In genomic region chr8:66698011-66698410, GRCm38 (mm10) we compare ENCODE assay signal across 10 mouse cellular contexts. TPM values are rescaled to one million over a fixed set of nuclear protein-coding genes. Genes with fewer than 3 reads are reported as not detected.
A peak's percentile ranks its signal among the peaks of the same experiment; 100 is the strongest.
DNase-seq lines count a peak whose midpoint lies in the region; ATAC-seq and TF ChIP-seq lines count a peak whose summit lies in the region.
"Had no signal": no experiment of that assay in that cellular context is flagged by ENCODE, and none has a peak within 500 bp of the region (broad histone marks: within the 10 kb centered on the region; RNA-seq: fewer than 3 reads in every experiment).

No protein-coding gene starts in this region.

- H3K4me2 ChIP-seq in embryonic facial prominence, embryonic 15.5 days (replicated peaks), result peak overlapping the region; percentile 64
- H3K4me2 ChIP-seq in hindbrain, postnatal 0 days (ENCODE audit: low read depth, low read length), result peak overlapping the region; percentile 85
- peak overlapping the region; percentile 66 for H3K4me2 ChIP-seq in neural tube, embryonic 14.5 days (ENCODE audit: low read depth, low read length)

- no peak overlapping the region for H3K9ac ChIP-seq in embryonic facial prominence, embryonic 15.5 days
- 0 out of 2 replicates have a peak overlapping the region, but pooled peaks have one; percentile 3 for H3K9ac ChIP-seq in hindbrain, postnatal 0 days (replicated peaks; ENCODE audit: low read length)
- H3K9ac ChIP-seq in neural tube, embryonic 14.5 days (replicated peaks; ENCODE audit: low read depth, low read length), result no peak overlapping the region; the same call in 1 of the 2 replicates

- no peak overlapping the region for H3K27ac ChIP-seq in kidney, adult 2 months (ENCODE audit: insufficient read depth, low read depth, low read length)
- H3K27ac ChIP-seq in embryonic facial prominence, embryonic 15.5 days (replicated peaks), result no peak overlapping the region
- H3K27ac ChIP-seq in hindbrain, postnatal 0 days, result no peak overlapping the region
- no peak overlapping the region for H3K27ac ChIP-seq in neural tube, embryonic 14.5 days (ENCODE audit: low read depth, low read length)

- no peaks in the 10 kb centered on the region for H3K9me3 ChIP-seq in embryonic facial prominence, embryonic 15.5 days (replicated peaks)
- no peaks in the 10 kb centered on the region for H3K9me3 ChIP-seq in hindbrain, postnatal 0 days (ENCODE audit: low read length)
- H3K9me3 ChIP-seq in neural tube, embryonic 14.5 days (ENCODE audit: control insufficient read depth, low read length), result no peaks in the 10 kb centered on the region

- peak overlapping the region; percentile 37; the same call in 1 of the 2 replicates for H3K4me3 ChIP-seq in kidney, adult 2 months (ENCODE audit: insufficient read depth, low read depth, low read length)
- H3K4me3 ChIP-seq in embryonic facial prominence, embryonic 15.5 days (replicated peaks), result peak overlapping the region; percentile 40
- peak overlapping the region; percentile 49 for H3K4me3 ChIP-seq in hindbrain, postnatal 0 days (ENCODE audit: low read length)
- H3K4me3 ChIP-seq in neural tube, embryonic 14.5 days (ENCODE audit: low read depth, low read length), result peak overlapping the region; percentile 42

- no peak for TF ChIP-seq POLR2A in kidney, adult 2 months (IDR thresholded peaks at IDR 0.05; ENCODE audit: low read depth, low read length)

- DNase-seq in kidney, adult 2 months, result no peak
- DNase-seq in kidney, postnatal 14 days, result no peak
- peak; percentile 12 for DNase-seq in hindbrain, postnatal 0 days (ENCODE audit: low spot score)
- DNase-seq in gastrocnemius, adult 18-20 months (ENCODE audit: low spot score), result no peak

- no peaks in the 10 kb centered on the region for H3K4me1 ChIP-seq in kidney, adult 2 months (ENCODE audit: control insufficient read depth, insufficient read depth, low read length)
- peaks cover 9% of the 10 kb centered on the region; the same call in 1 of the 2 replicates for H3K4me1 ChIP-seq in embryonic facial prominence, embryonic 15.5 days
- no peaks in the 10 kb centered on the region for H3K4me1 ChIP-seq in hindbrain, postnatal 0 days (ENCODE audit: insufficient read depth, low read length)
- H3K4me1 ChIP-seq in neural tube, embryonic 14.5 days (ENCODE audit: control insufficient read depth, insufficient read depth, low read length), result 0 out of 2 replicates have a peak, but pooled peaks cover 6% of the 10 kb centered on the region

- H3K27me3 ChIP-seq in kidney, adult 2 months (replicated peaks; ENCODE audit: control insufficient read depth, insufficient read depth, low read length), result no peaks in the 10 kb centered on the region; the same call in 1 of the 2 replicates
- H3K27me3 ChIP-seq in embryonic facial prominence, embryonic 15.5 days, result peaks cover 34% of the 10 kb centered on the region
- no peaks in the 10 kb centered on the region for H3K27me3 ChIP-seq in hindbrain, postnatal 0 days (ENCODE audit: insufficient read depth, low read length)
- no peaks in the 10 kb centered on the region for H3K27me3 ChIP-seq in neural tube, embryonic 14.5 days (ENCODE audit: control insufficient read depth, insufficient read depth, low read length)

- 8% methylated on average over 7 of the region's 7 CpGs for WGBS in kidney, adult 2 months
- WGBS in embryonic facial prominence, embryonic 15.5 days, result 8% methylated on average over 7 of the region's 7 CpGs
- WGBS in hindbrain, postnatal 0 days, result 6% methylated on average over 7 of the region's 7 CpGs
- whole genome bisulfite sequencing in neural tube, embryonic 14.5 days, result 2% methylated on average over 7 of the region's 7 CpGs

- no peak for TF ChIP-seq CTCF in kidney, adult 2 months (conservative IDR thresholded peaks at IDR 0.05; ENCODE audit: insufficient read depth, insufficient read length, low read depth, low read length)
- TF ChIP-seq CTCF in hindbrain, postnatal 0 days (IDR thresholded peaks at IDR 0.05; ENCODE audit: low read depth), result no peak

- no peak for ATAC-seq in embryonic facial prominence, embryonic 15.5 days (ENCODE audit: insufficient number of reproducible peaks, low FRiP score, low TSS enrichment, low read depth)
- no peak for ATAC-seq in hindbrain, postnatal 0 days
- ATAC-seq in neural tube, embryonic 14.5 days (ENCODE audit: low read depth), result peak; percentile 42; the same call in 1 of the 2 replicates
- ATAC-seq in monocyte, adult 5-6 weeks (replicated peaks; ENCODE audit: insufficient number of reproducible peaks, low FRiP score, low TSS enrichment, poor library complexity, severe bottlenecking), result no peak
- ATAC-seq in activated CD4-positive, CD25-positive, alpha-beta regulatory T cell, adult 4 months, result no peak

- no peaks in the 10 kb centered on the region for H3K36me3 ChIP-seq in kidney, adult 2 months (ENCODE audit: control insufficient read depth, insufficient read depth, low read length)
- H3K36me3 ChIP-seq in embryonic facial prominence, embryonic 15.5 days, result no peaks in the 10 kb centered on the region
- H3K36me3 ChIP-seq in hindbrain, postnatal 0 days (ENCODE audit: insufficient read depth, low read length), result no peaks in the 10 kb centered on the region
- no peaks in the 10 kb centered on the region for H3K36me3 ChIP-seq in neural tube, embryonic 14.5 days (ENCODE audit: control insufficient read depth, insufficient read depth, low read length)

RNA-seq across cellular contexts. Expression of gene Npy1r, which starts 1.0 kb away (rescaled TPM):
- polyA plus RNA-seq in kidney, adult 2 months (2012; rRNA removed), result 5.6 and 7.0 TPM in 2 replicates
- polyA plus RNA-seq in embryonic facial prominence, embryonic 15.5 days (2015; fragmentation: Nextera tagmentation; extraction: Ambion mirVana), result 2.8 and 2.9 TPM in 2 replicates
- 6.4 and 6.7 TPM in 2 replicates for total RNA-seq in hindbrain, postnatal 0 days (2014; rRNA removed)
- polyA plus RNA-seq in hindbrain, postnatal 0 days (2015; fragmentation: Nextera tagmentation; extraction: Ambion mirVana), result 7.0 and 7.7 TPM in 2 replicates
- 15.3 and 16.1 TPM in 2 replicates for polyA plus RNA-seq in neural tube, embryonic 14.5 days (2014; fragmentation: Nextera tagmentation; extraction: Ambion mirVana)
- not detected in 3 replicates for total RNA-seq in monocyte, adult 5-6 weeks (2017)
- polyA plus RNA-seq in activated CD4-positive, CD25-positive, alpha-beta regulatory T cell, adult 4 months (2017; shearing (Covaris generic)), result not detected
- 1 to 10 TPM; 2.3 to 3.9 TPM for total RNA-seq in gastrocnemius, adult 18-20 months (2021)
- polyA plus RNA-seq: liver, adult 2 months had no signal

RNA-seq across cellular contexts. Expression of gene Npy5r, which starts 10.1 kb away (rescaled TPM):
- 0.16 and 0.28 TPM in 2 replicates for polyA plus RNA-seq in kidney, adult 2 months (2012; rRNA removed)
- not detected in 2 replicates for polyA plus RNA-seq in embryonic facial prominence, embryonic 15.5 days (2015; fragmentation: Nextera tagmentation; extraction: Ambion mirVana)
- total RNA-seq in hindbrain, postnatal 0 days (2014; rRNA removed), result 1.6 and 2.9 TPM in 2 replicates
- 1.0 and 1.7 TPM in 2 replicates for polyA plus RNA-seq in hindbrain, postnatal 0 days (2015; fragmentation: Nextera tagmentation; extraction: Ambion mirVana)
- 2.5 and 4.0 TPM in 2 replicates for polyA plus RNA-seq in neural tube, embryonic 14.5 days (2014; fragmentation: Nextera tagmentation; extraction: Ambion mirVana)
- 0.38 TPM in 1 of 3 replicates, not detected in the others for total RNA-seq in monocyte, adult 5-6 weeks (2017)
- polyA plus RNA-seq in activated CD4-positive, CD25-positive, alpha-beta regulatory T cell, adult 4 months (2017; shearing (Covaris generic)), result not detected
- not detected for total RNA-seq in gastrocnemius, adult 18-20 months (2021)
- total RNA-seq: gastrocnemius, adult 8-10 months; liver, adult 2 months had no signal
- polyA plus RNA-seq: liver, adult 2 months had no signal
